Mouse (Mus musculus) forebrain, postnatal 0 days (tissue): ENCODE measurements around the gene Ier5. TPM values are rescaled to one million over a fixed set of nuclear protein-coding genes. Genes with fewer than 3 reads are reported as not detected.

Source experiments
- ATAC-seq: fragments of 200-750 bp; cut with Nextera tagmentation; 2 replicates; pipeline ENCODE4 v1.8.0; 2017; ENCODE audit warnings: mild to moderate bottlenecking, moderate library complexity
- DNase-seq: peaks from one replicate; pipeline ENCODE4 v3.0.0-alpha.2; 2015
- H3K27ac ChIP-seq: fragments of 300-500 bp; sonication (generic); 2 replicates; pipeline ENCODE4 v1.5.1; 2014; ENCODE audit warnings: low read depth, mild to moderate bottlenecking, antibody characterized with exemption, low read length, moderate library complexity, mixed read lengths
- H3K27me3 ChIP-seq: fragments of 300-500 bp; sonication (generic); 2 replicates; pipeline ENCODE4 v1.6.1; 2014; ENCODE audit warnings: mild to moderate bottlenecking, low read length, mixed read lengths; ENCODE audit not compliant: insufficient read depth
- H3K36me3 ChIP-seq: fragments of 300-500 bp; sonication (generic); 2 replicates; pipeline ENCODE4 v1.6.1; 2014; ENCODE audit warnings: mild to moderate bottlenecking, moderate library complexity; ENCODE audit not compliant: insufficient read depth
- H3K4me1 ChIP-seq: fragments of 300-500 bp; sonication (generic); 2 replicates; pipeline ENCODE4 v1.6.1; 2014; ENCODE audit warnings: antibody characterized with exemption; ENCODE audit not compliant: insufficient read depth
- H3K4me2 ChIP-seq: fragments of 300-500 bp; sonication (generic); 2 replicates; pipeline ENCODE4 v1.6.1; 2014; ENCODE audit warnings: low read depth, mild to moderate bottlenecking, moderate library complexity
- H3K4me3 ChIP-seq: fragments of 300-500 bp; sonication (generic); 2 replicates; pipeline ENCODE4 v1.5.1; 2014; ENCODE audit warnings: low read depth, low read length, mixed read lengths
- H3K9ac ChIP-seq: fragments of 300-500 bp; sonication (generic); 2 replicates; pipeline ENCODE4 v1.6.1; 2014; ENCODE audit warnings: mild to moderate bottlenecking
- H3K9me3 ChIP-seq: fragments of 300-500 bp; sonication (generic); 2 replicates; pipeline ENCODE4 v1.6.1; 2016; ENCODE audit warnings: low read length
- CTCF ChIP-seq: sonication (generic); IDR thresholded peaks from 2 replicates; pipeline ENCODE4 v1.5.1; 2016; ENCODE audit warnings: antibody characterized with exemption, control low read depth, low read depth
- WGBS: fragments of 180-500 bp; shearing (Covaris S2); extraction: QIAGEN DNeasy Blood & Tissue Kit; methylation state at CpG from one replicate; pipeline ENCODE4 v1.1.7; 2014; 5-methylcytosine and 5-hydroxymethylcytosine counted together
- polyA plus RNA-seq: library from polyadenylated mRNA; unstranded; fragments of >200 nt; fragmentation: Nextera tagmentation; extraction: Ambion mirVana; gene quantifications from 2 replicates; pipeline ENCODE4 v1.2.1, GENCODE M21; 2015
- total RNA-seq: library from RNA; depleted of rRNA; stranded (reverse); fragments of >200 nt; gene quantifications from 2 replicates; pipeline ENCODE4 v1.2.3, GENCODE M21; 2014

Gene Ier5
- total and polyA plus RNA-seq, 2 experiments from 2014 or later = 9.4 to 46.0 TPM

DNA sequence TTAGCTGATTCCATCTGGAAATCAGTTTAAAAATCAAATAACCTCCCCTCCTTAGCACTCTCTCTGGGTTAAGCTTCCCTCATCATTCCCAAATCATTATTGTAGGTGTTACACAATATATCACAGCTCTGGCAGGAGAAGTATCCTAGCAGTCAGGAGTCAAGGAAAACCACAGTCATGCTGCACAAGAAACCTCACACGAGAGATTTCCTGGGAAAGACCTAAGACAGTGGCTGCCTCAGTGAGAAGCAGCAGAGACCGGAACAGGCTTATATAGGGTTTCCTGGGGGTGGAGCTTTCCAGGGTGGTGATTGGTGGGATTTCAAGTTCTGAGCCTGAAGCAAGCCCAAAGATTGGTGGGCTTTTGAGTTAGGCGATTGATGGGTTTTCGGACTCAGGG, 11.4 kb downstream of the Ier5 start:
- peaks cover 36% of the 10 kb centered on the region for H3K4me1 ChIP-seq
- H3K27me3 ChIP-seq = no peaks in the 10 kb centered on the region
- 92% methylated on average over 4 of the region's 4 CpGs for WGBS
- H3K9ac ChIP-seq = no peak overlapping the region
- H3K4me3 ChIP-seq = no peak overlapping the region
- no peak for DNase-seq
- no peak overlapping the region for H3K4me2 ChIP-seq
- TF ChIP-seq CTCF = no peak
- no peak for ATAC-seq
- no peak overlapping the region for H3K27ac ChIP-seq
- no peaks in the 10 kb centered on the region for H3K9me3 ChIP-seq
- H3K36me3 ChIP-seq = no peaks in the 10 kb centered on the region

DNA sequence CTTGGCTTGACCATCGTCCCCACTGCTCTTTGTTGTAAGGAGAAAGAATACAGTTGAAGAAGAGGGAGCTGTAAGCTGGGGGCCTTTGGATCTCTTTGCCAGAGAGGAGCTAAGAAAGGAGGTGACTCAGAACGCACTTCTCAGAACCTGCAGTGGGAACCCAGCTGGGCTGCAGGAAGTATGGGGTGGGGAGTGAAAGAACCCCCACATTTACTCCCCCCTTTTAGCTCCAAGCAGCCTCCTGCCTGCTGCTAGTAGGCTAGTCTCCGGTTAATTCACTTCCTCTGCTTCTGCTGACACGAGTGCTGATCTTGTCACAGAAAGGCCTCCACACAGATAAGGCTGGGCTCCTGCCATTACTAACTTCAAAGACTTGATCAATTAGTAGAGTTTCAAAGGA, 12.5 kb downstream of the Ier5 start:
- H3K4me1 ChIP-seq = peaks cover 34% of the 10 kb centered on the region
- no peaks in the 10 kb centered on the region for H3K36me3 ChIP-seq
- no peaks in the 10 kb centered on the region for H3K9me3 ChIP-seq
- H3K4me3 ChIP-seq = no peak overlapping the region
- H3K9ac ChIP-seq = peak overlapping the region; percentile 14; the same call in 1 of the 2 replicates
- ATAC-seq (no peak), DNase-seq (no peak)
- no peaks in the 10 kb centered on the region for H3K27me3 ChIP-seq
- 8% methylated on average over 4 of the region's 4 CpGs for WGBS
- H3K4me2 ChIP-seq = no peak overlapping the region
- H3K27ac ChIP-seq = peak overlapping the region; percentile 45; the same call in 1 of the 2 replicates
- TF ChIP-seq CTCF = no peak

DNA sequence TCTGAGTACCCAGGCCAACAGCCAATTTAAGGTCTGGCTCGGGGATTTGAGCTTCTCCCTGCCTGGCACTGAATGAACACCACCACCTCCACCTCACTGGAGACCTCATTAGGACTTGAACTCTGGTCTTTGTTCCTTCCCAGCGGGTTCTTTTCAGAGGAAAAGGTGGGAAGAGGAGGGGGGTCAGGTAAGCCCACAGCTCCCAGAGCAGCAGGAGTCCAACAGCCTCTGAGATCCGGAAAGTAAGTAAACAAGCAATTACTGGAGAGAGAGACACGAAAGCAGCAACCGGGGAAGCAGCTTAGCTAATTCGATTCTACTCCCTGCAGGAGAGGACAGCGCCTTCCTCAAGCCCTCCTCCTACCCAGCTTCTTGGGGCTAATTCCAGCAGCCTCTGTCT, 13.0 kb downstream of the Ier5 start:
- Histone ChIP-seq H3K27me3 (no peaks in the 10 kb centered on the region), H3K9me3 (no peaks in the 10 kb centered on the region), H3K27ac (peak overlapping the region; percentile 45; the same call in 1 of the 2 replicates), H3K9ac (peak overlapping the region; percentile 14; the same call in 1 of the 2 replicates), H3K4me1 (peaks cover 31% of the 10 kb centered on the region), H3K4me3 (no peak overlapping the region), H3K4me2 (no peak overlapping the region), H3K36me3 (no peaks in the 10 kb centered on the region)
- no peak for DNase-seq
- no peak for TF ChIP-seq CTCF
- ATAC-seq = no peak
- 10% methylated on average over 7 of the region's 7 CpGs for WGBS

- Histone ChIP-seq H3K4me1 (peaks cover 31% of the 10 kb centered on the region), H3K9ac (no peak overlapping the region), H3K4me3 (no peak overlapping the region), H3K36me3 (no peaks in the 10 kb centered on the region), H3K4me2 (no peak overlapping the region), H3K27me3 (no peaks in the 10 kb centered on the region), H3K9me3 (no peaks in the 10 kb centered on the region), H3K27ac (peak overlapping the region; percentile 2; the same call in 1 of the 2 replicates)
- 44% methylated on average over 8 of the region's 8 CpGs for WGBS
- ATAC-seq (no peak), DNase-seq (no peak)
- no peak for TF ChIP-seq CTCF
Observed at GRCm38 (mm10) chr1:155084839-155085238, 14.6 kb downstream of the Ier5 start.

DNA sequence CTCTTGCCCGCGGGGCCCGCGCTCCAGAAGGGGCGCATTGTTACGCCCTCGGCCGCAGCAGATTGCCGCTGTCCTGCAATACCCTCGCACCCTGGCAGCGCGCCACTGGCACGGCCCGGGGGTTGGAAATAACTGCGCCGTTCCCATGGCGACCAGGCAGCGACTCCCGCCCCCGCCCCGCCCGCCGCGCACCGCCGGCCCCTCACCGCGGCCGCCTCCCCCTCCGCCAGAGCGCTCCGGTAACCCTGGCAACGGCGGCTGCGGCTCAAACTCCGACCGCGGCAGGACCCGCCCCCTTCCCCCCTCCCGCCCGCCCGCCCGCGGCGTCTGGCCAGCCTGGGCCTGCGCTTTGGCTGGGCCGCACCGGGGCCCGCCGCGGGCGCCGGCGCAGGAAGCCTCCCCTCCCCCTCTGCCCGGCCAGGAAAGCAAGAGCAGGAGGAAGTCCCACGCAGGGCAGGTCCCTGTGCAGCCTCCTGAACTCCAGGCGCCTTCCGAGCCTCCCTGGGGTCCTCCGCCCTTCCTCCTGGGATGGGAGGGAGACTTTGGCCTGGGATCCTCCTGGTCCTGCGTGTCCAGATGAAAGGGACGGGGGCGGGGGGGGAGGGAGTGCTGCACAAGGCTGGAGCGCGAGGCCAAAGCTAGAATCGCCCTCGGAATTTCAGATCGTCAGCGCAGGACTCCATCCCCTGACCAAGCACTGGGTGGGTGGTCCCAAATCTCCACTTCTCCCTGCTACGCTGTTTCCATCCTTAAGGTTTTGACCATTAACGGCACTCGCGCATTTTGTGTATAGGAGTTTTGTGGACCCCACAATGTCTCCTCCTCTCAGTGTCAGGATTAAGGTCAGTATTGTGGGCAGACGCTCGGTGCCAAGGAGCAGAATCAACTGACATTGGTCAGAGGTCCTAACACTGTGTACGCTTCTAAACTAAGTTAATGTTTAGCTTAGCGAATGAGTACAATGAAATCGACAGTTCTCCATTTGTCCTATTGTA, 15.9 kb downstream of the Ier5 start:
- peak; percentile 26; the same call in 1 of the 2 replicates for TF ChIP-seq CTCF
- DNase-seq = peak; percentile 95
- Histone ChIP-seq H3K4me2 (peak overlapping the region; percentile 89), H3K36me3 (no peaks in the 10 kb centered on the region), H3K9me3 (no peaks in the 10 kb centered on the region), H3K27ac (peak overlapping the region; percentile 97), H3K4me1 (peaks cover 31% of the 10 kb centered on the region), H3K9ac (peak overlapping the region; percentile 82), H3K27me3 (no peaks in the 10 kb centered on the region), H3K4me3 (peak overlapping the region; percentile 45)
- peak; percentile 91 for ATAC-seq
- 3% methylated on average over 60 of the region's 77 CpGs for WGBS

DNA sequence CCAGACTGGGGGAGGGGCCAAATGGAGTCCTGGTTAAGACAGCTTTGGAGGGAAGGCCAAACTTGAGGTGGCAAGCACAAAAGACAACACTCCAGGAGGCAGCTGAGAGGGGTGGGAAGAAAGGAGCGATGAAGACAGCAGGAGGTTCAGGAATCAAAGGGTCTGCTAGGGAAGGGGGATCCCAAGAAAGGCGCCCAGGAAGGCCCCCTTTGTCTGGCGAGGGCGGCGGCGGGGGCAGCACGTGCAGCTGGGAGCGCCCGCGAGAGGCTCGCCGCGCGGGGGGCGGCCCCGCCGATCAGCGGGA, 16.5 kb downstream of the Ier5 start:
- Histone ChIP-seq H3K4me3 (peak overlapping the region; percentile 45), H3K27ac (peak overlapping the region; percentile 97), H3K4me2 (peak overlapping the region; percentile 89), H3K4me1 (peaks cover 31% of the 10 kb centered on the region), H3K27me3 (no peaks in the 10 kb centered on the region), H3K9me3 (no peaks in the 10 kb centered on the region), H3K36me3 (no peaks in the 10 kb centered on the region), H3K9ac (peak overlapping the region; percentile 82)
- DNase-seq = peak; percentile 87
- WGBS = 0% methylated on average over 6 of the region's 18 CpGs
- TF ChIP-seq CTCF = no peak
- ATAC-seq = no peak

- H3K27ac ChIP-seq = peak overlapping the region; percentile 97
- H3K9ac ChIP-seq = peak overlapping the region; percentile 82
- H3K27me3 ChIP-seq = no peaks in the 10 kb centered on the region
- peaks cover 31% of the 10 kb centered on the region for H3K4me1 ChIP-seq
- no peak for ATAC-seq
- peak overlapping the region; percentile 45; the same call in 1 of the 2 replicates for H3K4me3 ChIP-seq
- DNase-seq = no peak
- H3K9me3 ChIP-seq = no peaks in the 10 kb centered on the region
- 5% methylated on average over 11 of the region's 11 CpGs for WGBS
- no peak for TF ChIP-seq CTCF
- no peaks in the 10 kb centered on the region for H3K36me3 ChIP-seq
- peak overlapping the region; percentile 89 for H3K4me2 ChIP-seq
Observed at GRCm38 (mm10) chr1:155082158-155082964, 17.1 kb downstream of the Ier5 start.
